Mouse (Mus musculus) small intestine, adult 2 months (tissue): Measurements from ENCODE around the gene Fam217b. TPM values are rescaled to one million over a fixed set of nuclear protein-coding genes. Genes with fewer than 3 reads are reported as not detected.

Experiments
- H3K27ac ChIP-seq: fragments of 200-500 bp; 2 replicates; pipeline ENCODE4 v1.5.1; 2012; ENCODE audit warnings: low read depth, low read length, control low read depth, inconsistent platforms; ENCODE audit not compliant: insufficient read depth
- H3K27me3 ChIP-seq: fragments of 200-500 bp; 2 replicates; pipeline ENCODE4 v1.6.1; 2012; ENCODE audit warnings: mild to moderate bottlenecking, moderate library complexity, low read length, inconsistent platforms; ENCODE audit not compliant: control insufficient read depth, insufficient read depth
- H3K36me3 ChIP-seq: fragments of 200-500 bp; 2 replicates; pipeline ENCODE4 v1.6.1; 2012; ENCODE audit warnings: mild to moderate bottlenecking, low read length, control low read depth, inconsistent platforms; ENCODE audit not compliant: control insufficient read depth, insufficient read depth
- H3K4me1 ChIP-seq: fragments of 200-500 bp; 2 replicates; pipeline ENCODE4 v1.6.1; 2012; ENCODE audit warnings: low read length, inconsistent platforms, mixed read lengths; ENCODE audit not compliant: control insufficient read depth, insufficient read depth, insufficient read length
- H3K4me3 ChIP-seq: fragments of 200-500 bp; 2 replicates; pipeline ENCODE4 v1.5.1; 2012; ENCODE audit warnings: low read depth, mild to moderate bottlenecking, control low read depth, inconsistent platforms, low read length, moderate library complexity
- CTCF ChIP-seq: fragments of 200-500 bp; IDR thresholded peaks from 2 replicates; pipeline ENCODE4 v1.5.1; 2012; ENCODE audit warnings: low read depth, mild to moderate bottlenecking, control low read depth, inconsistent platforms, low read length, moderate library complexity, mixed read lengths; ENCODE audit not compliant: insufficient replicate concordance, insufficient read length; ENCODE audit errors: extremely low read depth
- POLR2A ChIP-seq: fragments of 200-500 bp; IDR thresholded peaks from 2 replicates; pipeline ENCODE4 v1.6.1; 2012; ENCODE audit warnings: low read depth, mild to moderate bottlenecking, control low read depth, inconsistent platforms, low read length, moderate library complexity
- WGBS: fragments of 180-500 bp; shearing (Covaris S2); methylation state at CpG from one replicate; pipeline ENCODE4 v1.1.7; 2018; 5-methylcytosine and 5-hydroxymethylcytosine counted together
- polyA plus RNA-seq: library from polyadenylated mRNA; depleted of rRNA; stranded (reverse); fragments of >200 nt; gene quantifications from 2 replicates; pipeline ENCODE4 v1.2.3, GENCODE M21; 2012; rRNA removed

Fam217b gene
- 0.23 and 0.37 TPM in 2 replicates for polyA plus RNA-seq

DNA sequence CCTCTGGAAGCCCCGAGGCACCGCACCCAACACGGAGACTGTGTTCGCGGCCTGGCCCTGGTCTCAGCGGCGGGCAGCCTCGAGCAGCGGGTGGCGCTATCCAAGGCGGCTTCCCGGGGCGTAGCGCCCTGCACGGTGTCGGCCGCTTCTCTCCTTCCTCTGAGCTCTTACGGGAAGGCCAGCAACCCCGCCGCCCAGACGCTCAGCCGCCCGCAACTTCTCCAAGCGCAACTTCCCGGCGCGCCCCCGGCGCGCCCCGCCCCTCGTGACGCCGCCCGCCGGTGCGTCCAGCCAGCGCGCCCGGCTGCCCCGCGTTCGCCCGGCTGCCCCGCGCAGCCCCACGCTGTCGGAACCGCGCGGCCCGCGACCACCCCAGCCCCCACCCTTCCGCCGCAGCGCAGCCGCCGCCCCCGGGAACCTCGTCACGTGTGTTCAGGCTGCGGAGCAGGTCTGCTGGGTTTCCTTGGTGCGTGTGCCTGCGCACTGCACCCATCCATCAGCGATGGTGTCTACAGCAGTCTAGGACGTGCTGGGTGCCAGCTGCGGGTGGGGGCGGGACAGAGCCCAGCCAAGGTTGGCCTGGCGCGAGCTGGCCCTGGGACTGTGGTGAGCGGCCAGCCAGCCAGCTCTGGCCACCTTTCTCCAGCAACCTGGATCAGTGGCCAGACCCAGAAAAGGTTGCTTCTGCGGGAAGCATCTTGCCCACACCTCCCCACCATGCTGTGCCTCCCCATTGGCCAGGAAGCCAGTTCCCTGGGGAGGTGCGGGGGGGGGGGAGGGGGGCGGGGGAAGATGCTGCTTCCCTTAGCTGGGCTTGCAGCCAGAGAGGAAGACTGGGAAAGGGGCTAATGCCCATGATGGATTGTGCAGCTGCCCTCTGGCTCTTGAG is at the start of gene Fam217b, which contains the start of gene Ppp1r3d:
Fam217b (plus strand) TSS at position 264 of the 889 bp plus-strand sequence.
Ppp1r3d (minus strand) TSS at position 212 of the 889 bp plus-strand sequence.
- H3K27me3 ChIP-seq = 0 out of 2 replicates have a peak, but pooled peaks cover 7% of the 10 kb centered on the region
- under 1% methylated on average over 73 of the region's 74 CpGs for WGBS
- peak within 1 kb of the TSS; percentile 78 for H3K4me3 ChIP-seq
- no peak within 1 kb of the TSS for H3K27ac ChIP-seq
- TF ChIP-seq CTCF = no peak
- no peak for TF ChIP-seq POLR2A
- no peaks in the 10 kb centered on the region for H3K36me3 ChIP-seq
- peaks cover 9% of the 10 kb centered on the region for H3K4me1 ChIP-seq

DNA sequence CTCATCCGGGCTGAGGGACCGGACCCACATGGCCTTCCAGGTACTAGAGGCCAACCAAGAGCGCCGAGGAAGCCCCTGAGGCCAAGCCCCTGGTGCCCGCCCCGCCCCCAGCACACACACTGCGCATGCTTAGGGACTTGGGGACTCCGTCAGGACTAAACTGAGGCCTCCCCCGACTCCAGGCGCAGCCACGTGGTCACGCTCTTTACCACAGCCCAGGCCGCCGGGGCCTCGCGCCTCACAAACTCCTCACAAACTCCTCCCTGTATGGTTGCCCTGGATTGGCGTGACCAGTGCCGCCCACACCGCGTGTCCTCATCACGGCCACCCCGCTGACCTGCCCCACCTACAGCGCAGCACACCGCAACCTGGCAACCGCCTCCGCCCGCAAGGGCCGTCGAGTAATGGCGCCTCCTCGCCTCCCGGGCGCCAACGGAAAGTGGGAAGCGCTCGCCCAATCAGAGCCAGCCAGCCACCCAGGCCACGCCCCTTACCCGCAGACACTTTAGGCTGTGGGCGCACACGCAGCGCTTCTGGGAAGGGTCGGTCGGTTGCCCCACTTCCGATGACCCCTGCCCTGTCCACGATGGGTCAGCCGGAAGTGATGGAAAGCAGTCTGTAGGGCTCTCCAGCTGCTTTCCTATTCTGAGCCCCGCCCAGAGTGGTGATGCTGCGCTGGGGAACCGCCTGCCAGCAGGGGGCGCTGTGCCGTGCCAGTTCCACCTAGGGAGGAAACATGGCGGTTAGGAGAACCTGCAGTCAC is 7.1 kb upstream of the Fam217b start, which contains the start of gene Sycp2:
Sycp2 (minus strand) TSS at position 633 of the 763 bp plus-strand sequence.
- H3K27ac ChIP-seq = no peak within 1 kb of the TSS
- H3K4me3 ChIP-seq = no peak within 1 kb of the TSS
- 87% methylated on average over 52 of the region's 52 CpGs for WGBS
- H3K36me3 ChIP-seq = no peaks in the 10 kb centered on the region
- no peaks in the 10 kb centered on the region for H3K27me3 ChIP-seq
- no peaks in the 10 kb centered on the region for H3K4me1 ChIP-seq
- TF ChIP-seq CTCF (peak; percentile 33; the same call in 1 of the 2 replicates), POLR2A (no peak)

DNA sequence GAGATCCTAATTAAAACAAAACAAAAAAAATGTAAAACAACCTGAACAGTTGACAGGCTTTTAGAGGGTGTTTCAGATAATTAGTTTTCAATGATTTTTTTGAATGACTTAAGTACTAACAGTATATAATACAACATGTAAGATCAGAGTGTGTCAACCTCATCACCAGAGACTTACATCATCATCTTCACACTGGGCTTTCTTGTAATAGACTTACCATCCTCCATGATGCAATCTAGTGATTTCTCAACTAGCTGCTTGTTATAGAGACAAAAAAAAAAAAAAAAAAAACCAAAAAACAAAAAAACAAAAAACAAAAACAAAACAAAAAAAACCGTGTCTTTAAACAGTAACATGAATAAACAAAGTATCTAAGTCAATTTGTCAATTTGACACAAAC is 5.3 kb upstream of the Fam217b start:
- WGBS = 17% methylated on average over 1 of the region's 1 CpGs
- 0 out of 2 replicates have a peak, but pooled peaks cover 6% of the 10 kb centered on the region for H3K27me3 ChIP-seq
- peaks cover 8% of the 10 kb centered on the region for H3K4me1 ChIP-seq
- TF ChIP-seq POLR2A = no peak
- H3K36me3 ChIP-seq = no peaks in the 10 kb centered on the region
- H3K4me3 ChIP-seq = no peak overlapping the region
- H3K27ac ChIP-seq = no peak overlapping the region

DNA sequence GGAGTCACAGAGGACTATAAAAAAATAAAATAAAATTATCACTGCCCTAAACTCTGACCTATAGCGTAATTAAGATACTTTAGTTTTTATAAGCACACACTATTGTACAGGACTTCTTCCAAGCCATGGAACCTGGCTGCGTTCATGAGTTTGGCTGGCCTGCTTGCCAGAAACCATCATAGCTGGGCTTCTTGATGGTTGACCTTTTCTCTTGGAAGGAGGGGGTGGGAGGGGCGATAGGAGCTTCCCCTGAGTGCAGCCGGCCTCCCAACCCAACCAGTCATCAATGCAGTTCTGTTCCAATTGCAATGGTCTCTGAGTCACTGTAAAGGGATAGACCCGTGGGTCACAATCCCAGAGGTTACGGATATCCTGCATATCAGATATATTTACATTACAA is 4.0 kb upstream of the Fam217b start:
- Histone ChIP-seq H3K4me1 (peaks cover 9% of the 10 kb centered on the region), H3K4me3 (no peak overlapping the region), H3K27me3 (0 out of 2 replicates have a peak, but pooled peaks cover 7% of the 10 kb centered on the region), H3K36me3 (no peaks in the 10 kb centered on the region), H3K27ac (no peak overlapping the region)
- 62% methylated on average over 6 of the region's 6 CpGs for WGBS
- TF ChIP-seq CTCF (no peak), POLR2A (no peak)

DNA sequence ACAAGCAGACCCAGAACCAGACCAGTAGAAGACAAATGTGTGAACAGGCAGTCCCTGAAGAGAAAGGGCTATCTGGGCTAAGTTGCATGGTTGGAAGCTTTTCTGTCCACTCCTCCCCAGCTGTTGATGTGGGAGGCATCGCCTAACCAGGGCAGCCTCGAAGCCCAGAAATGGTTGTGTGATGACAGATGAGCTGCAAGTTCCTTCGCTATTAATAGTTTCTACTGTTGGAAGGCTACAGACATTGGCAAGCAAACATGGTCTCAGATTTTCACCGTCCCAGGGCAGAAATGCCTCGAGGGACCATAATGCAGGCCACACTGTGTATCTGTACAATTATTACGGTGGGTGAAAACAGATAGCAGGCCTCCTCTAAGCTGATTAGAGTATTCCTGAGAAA is 1.7 kb upstream of the Fam217b start:
- H3K27me3 ChIP-seq = 0 out of 2 replicates have a peak, but pooled peaks cover 7% of the 10 kb centered on the region
- no peak overlapping the region for H3K27ac ChIP-seq
- no peak for TF ChIP-seq CTCF
- TF ChIP-seq POLR2A = no peak
- no peaks in the 10 kb centered on the region for H3K36me3 ChIP-seq
- no peak overlapping the region for H3K4me3 ChIP-seq
- WGBS = 67% methylated on average over 6 of the region's 6 CpGs
- peaks cover 9% of the 10 kb centered on the region for H3K4me1 ChIP-seq

DNA sequence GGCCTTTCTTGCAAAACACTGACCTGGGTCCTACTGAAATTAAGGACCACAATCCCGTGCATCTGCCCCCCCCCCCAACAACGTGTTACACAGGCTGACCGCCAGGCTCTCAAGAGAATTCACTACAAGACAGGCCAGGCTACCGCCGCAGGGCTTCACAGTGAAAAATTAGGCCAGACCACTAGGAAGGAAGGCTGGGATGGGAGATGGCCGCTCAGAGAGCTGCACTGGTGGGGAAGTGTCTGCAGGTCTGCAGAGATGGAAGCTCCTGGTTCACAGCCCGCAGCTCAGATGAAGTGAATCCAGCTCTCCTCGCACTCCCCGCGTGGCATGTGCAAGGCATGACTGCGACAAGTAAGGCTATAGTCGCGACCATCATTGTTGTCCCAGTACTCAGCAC is 1.2 kb upstream of the Fam217b start:
- Histone ChIP-seq H3K36me3 (no peaks in the 10 kb centered on the region), H3K4me3 (peak overlapping the region; percentile 78; the same call in 1 of the 2 replicates), H3K27me3 (0 out of 2 replicates have a peak, but pooled peaks cover 7% of the 10 kb centered on the region), H3K27ac (no peak overlapping the region), H3K4me1 (peaks cover 9% of the 10 kb centered on the region)
- TF ChIP-seq POLR2A = no peak
- no peak for TF ChIP-seq CTCF
- WGBS = 77% methylated on average over 13 of the region's 13 CpGs
